Mouse (Mus musculus) heart, postnatal 14 days (tissue): ENCODE measurements around the gene Ceacam9. TPM values are rescaled to one million over a fixed set of nuclear protein-coding genes. Genes with fewer than 3 reads are reported as not detected.

Experiments
- DNase-seq, 2 experiments: peaks; one replicate each; pipeline ENCODE4 v3.0.0; 2021 to 2022
- intact Hi-C: fragments of 180-260 bp; cut with DNase I; formaldehyde crosslinking; loops from one replicate; pipeline ENCODE4 v1.15.1; 2025
- total RNA-seq, 2 experiments: library from RNA; stranded (reverse); gene quantifications; 2 replicates each; pipeline ENCODE4 v1.2.3; 2021

Gene Ceacam9
- total RNA-seq, 2 experiments from 2014 or later: not detected

DNA sequence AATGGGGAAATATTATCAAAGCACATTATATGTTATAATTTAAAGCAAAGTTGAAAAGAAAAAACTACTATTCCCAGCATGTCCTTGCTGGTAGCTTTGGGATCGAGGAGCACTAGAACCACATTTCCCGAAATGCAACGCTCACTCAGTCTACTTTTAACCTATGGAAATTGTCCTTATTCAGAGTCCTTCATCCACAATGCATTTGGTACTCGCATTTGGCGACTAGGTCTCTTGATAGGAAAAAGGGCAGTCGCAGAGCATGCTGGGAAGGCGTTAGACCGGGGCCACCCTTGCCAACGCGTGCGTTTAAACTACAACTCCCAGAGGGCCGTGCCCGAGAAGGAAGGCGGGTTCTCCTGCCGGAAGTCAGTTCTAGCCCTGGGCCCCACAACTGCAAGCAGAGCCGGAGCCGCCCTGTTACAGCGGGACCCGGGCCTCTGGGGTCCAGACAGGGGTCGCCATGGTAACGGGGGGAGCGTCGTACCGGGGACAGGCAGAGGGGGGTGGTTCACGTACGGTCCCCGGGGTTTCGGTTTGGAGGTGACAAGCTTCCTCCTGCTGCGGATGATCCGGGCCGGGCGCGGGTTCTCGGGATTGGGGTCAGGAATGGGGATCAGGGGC lies 16.5 kb downstream of the Ceacam9 start, which contains the start of gene Ap2s1:
TSS of gene Ap2s1 (plus strand) at position 338 of the 624 bp plus-strand sequence.
- intact Hi-C loops: no loop called here
- peak; percentile 91 to 95 for DNase-seq

- no peak for DNase-seq
- intact Hi-C loops: no loop called here
These were observed 17.4 kb downstream of the Ceacam9 start for GRCm38 (mm10) chr7:16739056-16739604.

- intact Hi-C loops: loop anchor here (5.0 kb wide), 1 partner anchor 37 kb away; the partner anchor contains the start of gene Slc1a5
- no peak for DNase-seq
These were observed 23.6 kb downstream of the Ceacam9 start for GRCm38 (mm10) chr7:16745373-16745772.

DNA sequence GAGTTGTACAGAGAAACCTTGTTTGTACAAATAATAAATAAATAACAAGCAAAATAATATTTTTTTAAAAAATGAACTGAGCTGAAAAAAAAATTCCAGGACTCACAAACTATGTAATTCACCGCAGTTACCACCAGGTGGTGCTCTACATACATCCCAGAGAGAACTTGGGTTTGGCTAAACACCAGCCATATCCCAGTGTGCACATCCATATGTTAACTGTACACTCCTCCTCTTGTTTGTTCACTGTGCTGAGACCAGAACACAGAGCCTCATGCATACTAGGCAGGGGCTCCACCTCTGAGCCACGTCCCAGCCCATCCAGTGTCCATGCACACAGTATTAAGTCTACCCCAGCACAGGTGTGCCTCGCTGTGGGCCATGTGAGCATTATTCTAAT lies 24.4 kb downstream of the Ceacam9 start:
- intact Hi-C loops: loop anchor here (2.0 to 5.0 kb wide), 2 partner anchors 36 to 63 kb away; partner anchors contain the start of gene Slc1a5
- DNase-seq: peak; percentile 43 to 71

GRCm38 (mm10) chr7:16747656-16748055 lies 25.9 kb downstream of the Ceacam9 start:
- intact Hi-C loops: loop anchor here (2.0 to 5.0 kb wide), 2 partner anchors 35 to 61 kb away; partner anchors contain the start of gene Slc1a5

DNA sequence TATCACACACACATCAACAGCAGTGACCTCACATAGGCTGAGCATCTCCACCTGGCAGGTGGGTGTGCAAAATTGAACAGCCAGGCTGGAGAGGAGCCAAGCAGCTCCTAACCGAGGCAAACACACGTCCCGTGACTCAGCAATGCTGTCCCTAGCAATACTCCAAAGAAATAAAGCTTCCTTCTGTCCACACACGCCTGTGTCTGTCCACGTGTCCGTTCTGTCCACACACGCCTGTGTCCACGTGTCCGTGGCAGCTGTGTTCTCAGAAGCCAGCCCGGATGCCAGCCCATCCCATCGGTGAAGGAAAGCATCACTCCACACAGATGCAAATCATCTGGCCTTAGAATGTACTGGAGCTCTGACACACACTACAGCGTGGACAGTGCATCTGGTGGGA lies 30.3 kb downstream of the Ceacam9 start:
- intact Hi-C loops: no loop called here

More at GRCm38 (mm10) chr7:16747656-16748055, 25.9 kb downstream of the Ceacam9 start:
- no peak for DNase-seq

GRCm38 (mm10) chr7:16755362-16756017 lies 33.8 kb downstream of the Ceacam9 start:
- peak; percentile 36 to 41 for DNase-seq
- intact Hi-C loops: no loop called here

More for the DNA sequence above, 30.3 kb downstream of the Ceacam9 start:
- DNase-seq: no peak

GRCm38 (mm10) chr7:16758872-16759574 lies 37.3 kb downstream of the Ceacam9 start:
- no peak for DNase-seq
- intact Hi-C loops: no loop called here

DNA sequence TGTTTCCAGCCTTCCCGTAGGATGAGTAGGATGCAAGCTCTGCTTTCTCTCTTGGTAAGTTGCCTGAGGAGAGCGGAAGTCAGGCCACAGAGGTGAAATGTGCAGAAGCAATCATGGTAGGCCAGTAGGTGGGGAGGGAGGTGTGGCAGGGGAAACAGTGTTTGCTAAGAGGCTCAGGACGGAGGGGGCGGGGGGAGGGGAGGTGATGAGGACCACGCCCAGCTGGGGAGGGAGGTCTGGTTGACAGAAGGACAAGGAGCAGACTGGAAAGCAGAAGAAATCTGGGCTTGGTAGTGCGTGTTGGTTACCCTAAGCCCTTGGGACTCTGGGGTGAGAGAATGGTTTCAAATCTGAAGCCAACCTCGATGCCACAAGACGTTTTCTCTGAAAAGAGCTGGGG lies 38.6 kb downstream of the Ceacam9 start:
- DNase-seq: peak; percentile 65 to 68
- intact Hi-C loops: loop anchor here (2.0 kb wide), 1 partner anchor 21 kb away; the partner anchor contains the start of gene Slc1a5

DNA sequence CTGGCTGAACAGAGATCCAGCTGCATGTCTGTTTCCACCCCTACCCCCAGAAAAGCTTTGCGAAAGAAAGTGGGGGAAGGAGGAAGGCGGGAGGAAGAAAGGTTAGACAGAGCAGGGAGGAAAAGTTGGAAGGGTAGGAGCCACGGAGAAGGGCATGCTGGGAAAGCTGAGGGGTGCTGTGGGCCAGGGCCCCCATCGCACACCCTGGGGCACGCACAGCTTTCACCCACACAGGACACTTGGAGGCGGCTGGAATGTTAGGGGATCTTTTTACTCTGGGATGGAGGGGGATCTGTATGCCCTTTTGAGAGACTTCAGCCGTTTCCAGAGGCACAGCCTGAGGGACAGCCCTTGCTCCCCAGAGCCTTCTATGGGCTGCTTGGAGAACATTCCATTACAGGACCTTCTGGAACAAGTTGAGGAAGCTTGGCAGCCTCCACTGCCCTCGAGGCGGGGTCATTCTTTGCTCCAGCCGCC lies 39.3 kb downstream of the Ceacam9 start:
- intact Hi-C loops: loop anchor here (2.0 kb wide), 1 partner anchor 20 kb away; the partner anchor contains the start of gene Slc1a5

GRCm38 (mm10) chr7:16761630-16762029 lies 39.9 kb downstream of the Ceacam9 start:
- DNase-seq: peak; percentile 33 to 34
- intact Hi-C loops: loop anchor here (2.0 kb wide), 1 partner anchor 19 kb away; the partner anchor contains the start of gene Slc1a5

More for the DNA sequence above, 39.3 kb downstream of the Ceacam9 start:
- peak; percentile 77 to 84 for DNase-seq

- intact Hi-C loops: no loop called here
- peak; percentile 38 to 42 for DNase-seq
These were observed 41.9 kb downstream of the Ceacam9 start for GRCm38 (mm10) chr7:16763463-16764218.

DNA sequence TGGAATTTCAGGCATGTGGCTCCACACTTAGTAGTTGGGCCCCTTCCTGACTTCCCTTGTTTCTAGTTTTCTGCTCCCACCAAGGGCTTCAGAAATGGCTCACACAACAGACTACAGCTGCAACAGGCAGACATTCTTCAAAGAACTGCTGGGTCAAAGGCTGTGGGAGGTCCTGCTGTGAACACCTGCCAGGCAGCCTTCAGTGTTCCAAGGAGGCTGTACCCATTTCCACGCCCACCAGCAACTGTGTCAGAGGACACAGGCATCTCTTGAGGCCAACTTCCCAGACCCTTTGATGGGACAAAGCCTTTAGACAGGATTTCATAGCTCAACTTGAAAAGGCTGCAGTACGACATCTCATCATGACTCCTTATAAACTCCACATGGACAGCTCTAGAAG lies 44.7 kb downstream of the Ceacam9 start:
- no peak for DNase-seq
- intact Hi-C loops: no loop called here

Other genes with a start within 250 kb of the Ceacam9 start
- not detected for gene Npas1, start 244.2 kb upstream of the Ceacam9 start, total RNA-seq
- 10 to 100 TPM; 42.8 to 44.1 TPM for gene Arhgap35, start 106.9 kb upstream of the Ceacam9 start, total RNA-seq
- not detected for gene Ceacam15, start 46.2 kb upstream of the Ceacam9 start, total RNA-seq
- 100 to 1,000 TPM in 1 of 2 experiments, 10 to 100 TPM in 1; 89.4 to 102 TPM for gene Ap2s1, start 16.5 kb downstream of the Ceacam9 start, total RNA-seq
- 10 to 100 TPM; 26.5 to 35.4 TPM for gene Slc1a5, start 59.4 kb downstream of the Ceacam9 start, total RNA-seq
- 10 to 100 TPM; 65.3 to 69.1 TPM for gene Strn4, start 94.0 kb downstream of the Ceacam9 start, total RNA-seq
- 10 to 100 TPM; 42.8 to 45.5 TPM for gene Fkrp, start 94.8 kb downstream of the Ceacam9 start, total RNA-seq
- gene Prkd2, start 121.0 kb downstream of the Ceacam9 start, total RNA-seq: 10 to 100 TPM; 35.3 to 35.9 TPM
- gene Dact3, start 153.4 kb downstream of the Ceacam9 start, total RNA-seq: 10 to 100 TPM; 18.6 to 19.0 TPM
- under 1 TPM; 0.81 to 0.98 TPM for gene Gng8, start 169.9 kb downstream of the Ceacam9 start, total RNA-seq
- 1 to 10 TPM; 1.4 to 1.6 TPM for gene Ptgir, start 184.6 kb downstream of the Ceacam9 start, total RNA-seq
- gene Calm3, start 202.2 kb downstream of the Ceacam9 start, total RNA-seq: 100 to 1,000 TPM; 228 to 250 TPM
- 1 to 10 TPM; 3.6 to 4.0 TPM for gene Pnmal2, start 222.8 kb downstream of the Ceacam9 start, total RNA-seq
- gene Pnmal1, start 237.8 kb downstream of the Ceacam9 start, total RNA-seq: not detected